Mouse (Mus musculus): Measurements from ENCODE around the gene Cgas. TPM values are rescaled to one million over a fixed set of nuclear protein-coding genes. Genes with fewer than 3 reads are reported as not detected.

Gene Cgas
- polyA plus RNA-seq, 1 experiment: 0.32 TPM

Other genes starting within 250 kb of the Cgas start
- gene Gsta1, start 212.6 kb downstream of the Cgas start, polyA plus RNA-seq (2012; ENCODE audit: insufficient read depth, insufficient read length, missing spikeins): not detected in 2 replicates
- 1.2 TPM in 1 of 2 replicates, not detected in the other for gene Gm3776, start 186.1 kb downstream of the Cgas start, polyA plus RNA-seq (2012; ENCODE audit: insufficient read depth, insufficient read length, missing spikeins)
- gene Gm10639, start 153.3 kb downstream of the Cgas start, polyA plus RNA-seq (2012; ENCODE audit: insufficient read depth, insufficient read length, missing spikeins): not detected in 2 replicates
- gene Omt2a, start 128.4 kb downstream of the Cgas start, polyA plus RNA-seq (2012; ENCODE audit: insufficient read depth, insufficient read length, missing spikeins): not detected in 2 replicates
- gene Omt2b, start 115.6 kb downstream of the Cgas start, polyA plus RNA-seq (2012; ENCODE audit: insufficient read depth, insufficient read length, missing spikeins): not detected in 2 replicates
- gene Gsta2, start 87.4 kb downstream of the Cgas start, polyA plus RNA-seq (2012; ENCODE audit: insufficient read depth, insufficient read length, missing spikeins): not detected in 2 replicates
- not detected in 2 replicates for gene Dppa5a, start 75.1 kb downstream of the Cgas start, polyA plus RNA-seq (2012; ENCODE audit: insufficient read depth, insufficient read length, missing spikeins)
- not detected in 2 replicates for gene Ooep, start 64.5 kb downstream of the Cgas start, polyA plus RNA-seq (2012; ENCODE audit: insufficient read depth, insufficient read length, missing spikeins)
- not detected in 2 replicates for gene Ddx43, start 47.5 kb downstream of the Cgas start, polyA plus RNA-seq (2012; ENCODE audit: insufficient read depth, insufficient read length, missing spikeins)
- 42.2 and 44.6 TPM in 2 replicates for gene Mto1, start 5.0 kb upstream of the Cgas start, polyA plus RNA-seq (2012; ENCODE audit: insufficient read depth, insufficient read length, missing spikeins)
- gene Gm17324, start 5.5 kb upstream of the Cgas start, polyA plus RNA-seq (2012; ENCODE audit: insufficient read depth, insufficient read length, missing spikeins): not detected in 2 replicates
- 3,256 and 3,366 TPM in 2 replicates for gene Eef1a1, start 45.9 kb upstream of the Cgas start, polyA plus RNA-seq (2012; ENCODE audit: insufficient read depth, insufficient read length, missing spikeins)
- 3.5 and 4.4 TPM in 2 replicates for gene Slc17a5, start 144.8 kb upstream of the Cgas start, polyA plus RNA-seq (2012; ENCODE audit: insufficient read depth, insufficient read length, missing spikeins)
- 0.21 and 0.71 TPM in 2 replicates for gene Cd109, start 172.3 kb upstream of the Cgas start, polyA plus RNA-seq (2012; ENCODE audit: insufficient read depth, insufficient read length, missing spikeins)

Data from brown adipose tissue, adult 24 weeks (tissue).